Mouse (Mus musculus) testis, adult 2 months (tissue): ENCODE data around the gene Gabrp. TPM values are rescaled to one million over a fixed set of nuclear protein-coding genes. Genes with fewer than 3 reads are reported as not detected.

ENCODE experiments used
- H3K27ac ChIP-seq: fragments of 200-500 bp; 2 replicates; pipeline ENCODE4 v1.5.1; 2012; ENCODE audit warnings: low read depth, low read length; ENCODE audit not compliant: control insufficient read depth, insufficient read depth
- H3K27me3 ChIP-seq: fragments of 200-500 bp; 2 replicates; pipeline ENCODE4 v1.6.1; 2012; ENCODE audit warnings: mild to moderate bottlenecking, low read length, moderate library complexity; ENCODE audit not compliant: control insufficient read depth, insufficient read depth
- H3K36me3 ChIP-seq: fragments of 200-500 bp; 2 replicates; pipeline ENCODE4 v1.6.1; 2012; ENCODE audit warnings: mild to moderate bottlenecking, low read length; ENCODE audit not compliant: control insufficient read depth, insufficient read depth
- H3K4me1 ChIP-seq: fragments of 200-500 bp; 2 replicates; pipeline ENCODE4 v1.6.1; 2012; ENCODE audit warnings: low read length; ENCODE audit not compliant: control insufficient read depth, insufficient read depth
- H3K4me3 ChIP-seq: fragments of 200-500 bp; 2 replicates; pipeline ENCODE4 v1.5.1; 2012; ENCODE audit warnings: low read depth, mild to moderate bottlenecking, low read length, moderate library complexity, mixed read lengths; ENCODE audit not compliant: control insufficient read depth
- CTCF ChIP-seq: fragments of 200-500 bp; IDR thresholded peaks from 2 replicates; pipeline ENCODE4 v1.5.1; 2012; ENCODE audit warnings: low read depth, mild to moderate bottlenecking, inconsistent platforms, low read length, moderate library complexity; ENCODE audit not compliant: control insufficient read depth, insufficient read depth, insufficient replicate concordance
- POLR2A ChIP-seq: fragments of 200-500 bp; IDR thresholded peaks from 2 replicates; pipeline ENCODE4 v1.6.1; 2012; ENCODE audit warnings: low read depth, mild to moderate bottlenecking, inconsistent platforms, low read length, moderate library complexity; ENCODE audit not compliant: control insufficient read depth
- polyA plus RNA-seq: library from polyadenylated mRNA; depleted of rRNA; stranded (reverse); fragments of >200 nt; gene quantifications from 2 replicates; pipeline ENCODE4 v1.2.3, GENCODE M21; 2012

The Gabrp gene
- polyA plus RNA-seq, 1 experiment: 0.07 TPM

DNA sequence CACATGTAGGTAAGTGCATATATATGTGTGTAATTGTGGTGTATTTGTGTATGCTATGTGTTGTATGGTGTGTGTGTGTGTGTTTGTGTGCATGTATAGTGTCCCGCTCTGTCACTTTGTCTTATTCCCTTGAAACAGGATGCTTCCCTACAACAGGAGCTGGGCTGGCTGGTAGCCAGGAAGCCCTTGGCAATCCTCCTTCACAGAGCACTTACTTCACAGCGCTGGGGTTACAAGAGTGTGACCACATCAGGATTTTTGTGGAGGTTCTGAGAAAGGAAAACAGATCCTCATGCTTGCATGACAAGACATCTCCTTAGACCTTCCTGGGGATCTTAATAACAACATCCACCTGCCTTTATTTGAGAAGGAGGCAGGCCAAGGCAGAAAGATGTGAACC, 31.4 kb downstream of the Gabrp start:
- H3K4me3 ChIP-seq: no peak overlapping the region
- H3K4me1 ChIP-seq: peaks cover 2% of the 10 kb centered on the region
- H3K27ac ChIP-seq: no peak overlapping the region
- no peaks in the 10 kb centered on the region for H3K27me3 ChIP-seq
- H3K36me3 ChIP-seq: no peaks in the 10 kb centered on the region
- no peak for TF ChIP-seq POLR2A
- no peak for TF ChIP-seq CTCF

DNA sequence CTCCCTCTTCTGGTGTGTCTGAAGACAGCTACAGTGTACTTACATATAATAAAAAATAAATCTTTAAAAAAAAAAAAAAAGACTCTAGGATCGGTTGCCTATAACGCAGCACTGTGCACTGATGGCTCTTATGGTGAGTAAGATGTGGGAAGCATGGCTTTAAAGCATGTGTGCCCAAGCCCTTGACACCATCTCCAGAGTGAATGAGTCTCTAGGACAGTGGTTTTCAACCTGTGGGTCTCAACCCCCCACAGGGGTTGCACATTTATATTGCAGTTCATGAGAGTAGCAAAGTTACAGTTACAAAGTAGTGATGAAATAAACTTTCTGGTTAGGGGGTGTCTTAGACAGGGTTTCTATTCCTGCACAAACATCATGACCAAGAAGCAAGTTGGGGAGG, 33.8 kb downstream of the Gabrp start:
- no peak for TF ChIP-seq POLR2A
- TF ChIP-seq CTCF: no peak
- Histone ChIP-seq H3K27ac (no peak overlapping the region), H3K36me3 (no peaks in the 10 kb centered on the region), H3K4me3 (no peak overlapping the region), H3K4me1 (peaks cover 2% of the 10 kb centered on the region), H3K27me3 (no peaks in the 10 kb centered on the region)

DNA sequence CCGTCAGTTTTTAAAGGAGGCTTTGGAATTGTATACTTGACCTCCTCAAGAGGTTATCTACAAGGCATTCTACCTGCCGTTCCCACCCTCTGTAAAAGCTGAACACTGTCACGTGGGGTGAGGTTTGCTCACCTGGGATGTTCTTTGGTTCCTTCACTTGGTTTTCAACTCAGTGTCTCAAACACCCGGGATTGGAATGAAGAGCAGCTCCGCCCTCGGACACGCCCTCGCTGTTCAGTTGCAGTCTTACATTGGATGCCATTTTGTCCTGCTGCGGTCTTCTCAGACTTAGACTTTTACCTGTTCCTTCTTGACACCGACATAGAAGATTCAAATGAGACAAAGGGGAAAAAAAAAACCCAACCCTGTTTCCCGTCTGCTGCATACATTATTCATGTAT, 34.6 kb downstream of the Gabrp start:
- Histone ChIP-seq H3K36me3 (no peaks in the 10 kb centered on the region), H3K4me3 (peak overlapping the region; percentile 52), H3K27me3 (no peaks in the 10 kb centered on the region), H3K4me1 (peaks cover 2% of the 10 kb centered on the region), H3K27ac (no peak overlapping the region)
- no peak for TF ChIP-seq CTCF
- no peak for TF ChIP-seq POLR2A

DNA sequence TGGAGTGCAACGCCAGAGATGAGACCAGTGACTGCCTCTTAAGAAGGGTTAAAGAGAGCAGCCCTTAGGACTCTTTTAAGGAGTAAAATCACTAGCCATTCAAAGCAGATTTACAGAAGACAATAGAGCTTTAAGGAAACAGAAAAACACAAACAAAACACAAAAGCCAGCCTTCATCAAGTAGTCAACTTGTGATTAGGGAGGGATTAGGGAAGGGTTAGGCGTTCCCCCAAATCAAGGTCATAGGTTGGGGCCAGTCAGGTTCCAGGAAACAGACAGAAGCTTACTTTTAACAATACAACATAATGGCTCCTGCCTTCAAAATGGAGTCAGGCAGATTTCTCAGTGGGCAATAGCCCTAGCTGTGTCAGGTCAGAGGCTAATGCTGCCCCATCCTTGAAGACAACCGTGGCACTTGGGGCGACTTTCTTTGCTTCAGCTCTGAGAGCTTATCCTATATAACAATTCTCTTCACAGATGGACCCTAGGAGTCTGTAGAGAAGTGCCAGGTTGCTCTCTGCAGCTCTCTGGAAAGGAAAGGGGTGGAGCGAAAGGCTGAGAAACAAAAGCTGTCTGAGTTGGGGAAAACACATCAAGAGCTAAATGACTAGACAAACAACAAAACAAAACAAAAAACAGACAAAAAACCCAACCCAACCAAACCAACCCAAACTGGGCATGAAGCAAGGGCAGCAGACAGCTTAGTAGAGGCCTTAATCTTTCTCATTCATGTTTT, 41.2 kb downstream of the Gabrp start:
- Histone ChIP-seq H3K4me1 (no peaks in the 10 kb centered on the region), H3K27ac (no peak overlapping the region), H3K4me3 (no peak overlapping the region), H3K27me3 (no peaks in the 10 kb centered on the region), H3K36me3 (no peaks in the 10 kb centered on the region)
- TF ChIP-seq CTCF (no peak), POLR2A (no peak)

DNA sequence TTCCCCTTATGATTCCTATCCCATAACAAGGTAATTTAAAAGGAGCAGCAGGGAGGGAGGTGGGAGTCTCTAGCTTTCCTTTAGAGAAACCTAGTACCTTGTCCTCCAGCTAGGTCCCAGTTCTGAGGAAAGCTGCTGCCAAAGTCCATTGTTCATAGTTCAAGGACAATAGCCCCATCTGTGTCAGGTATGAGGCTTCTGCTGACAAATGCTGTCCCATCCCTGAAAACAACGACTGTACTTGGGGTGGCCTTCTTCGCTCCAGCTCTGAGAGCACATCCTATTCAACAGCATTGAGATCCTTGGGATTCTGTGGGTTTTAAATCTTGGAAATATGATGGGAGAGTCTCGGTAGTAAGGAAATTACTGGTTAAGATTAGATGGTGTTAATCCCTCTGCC, 42.1 kb downstream of the Gabrp start:
- no peak overlapping the region for H3K4me3 ChIP-seq
- no peak overlapping the region for H3K27ac ChIP-seq
- no peaks in the 10 kb centered on the region for H3K36me3 ChIP-seq
- H3K27me3 ChIP-seq: no peaks in the 10 kb centered on the region
- no peaks in the 10 kb centered on the region for H3K4me1 ChIP-seq
- TF ChIP-seq CTCF (no peak), POLR2A (no peak)

DNA sequence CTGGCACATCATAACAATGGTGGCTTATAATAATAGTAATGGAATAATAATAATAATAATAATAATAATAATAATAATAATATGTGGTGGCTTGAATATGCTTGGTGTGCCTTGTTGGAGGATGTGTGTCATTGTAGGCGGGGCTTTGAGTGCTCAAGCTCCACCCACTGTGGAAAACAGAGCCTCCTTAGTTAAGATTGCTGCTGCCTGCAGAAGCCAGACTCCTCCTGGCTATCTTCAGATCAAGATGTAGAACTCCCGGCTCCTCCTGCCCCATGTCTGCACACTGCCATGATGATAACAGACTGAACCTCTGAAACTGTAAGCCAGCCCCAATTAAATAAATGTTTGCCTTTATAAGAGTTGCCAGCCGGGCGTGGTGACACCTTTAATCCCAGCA, 44.2 kb downstream of the Gabrp start:
- H3K27ac ChIP-seq: no peak overlapping the region
- TF ChIP-seq CTCF (no peak), POLR2A (no peak)
- no peaks in the 10 kb centered on the region for H3K36me3 ChIP-seq
- H3K4me3 ChIP-seq: no peak overlapping the region
- no peaks in the 10 kb centered on the region for H3K27me3 ChIP-seq
- H3K4me1 ChIP-seq: no peaks in the 10 kb centered on the region

DNA sequence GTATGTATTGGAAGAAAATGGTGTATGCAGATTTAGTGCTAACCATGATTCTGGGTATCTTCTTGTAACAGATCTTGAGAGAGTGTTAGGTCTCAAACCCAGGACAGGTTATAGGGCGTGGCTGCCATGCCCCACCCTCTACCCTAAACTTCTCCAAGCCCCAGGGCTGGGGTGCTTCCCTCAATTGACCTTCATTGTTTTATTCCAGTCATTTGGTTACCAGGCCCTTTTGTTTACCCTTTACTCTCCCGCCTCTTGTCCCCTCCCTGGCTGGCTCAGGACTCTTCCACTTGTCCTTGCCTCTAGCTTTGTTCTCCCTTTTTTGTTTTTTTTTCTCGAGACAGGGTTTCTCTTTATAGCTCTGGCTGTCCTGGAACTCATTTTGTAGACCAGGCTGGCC, 45.2 kb downstream of the Gabrp start:
- no peaks in the 10 kb centered on the region for H3K4me1 ChIP-seq
- H3K4me3 ChIP-seq: no peak overlapping the region
- no peak overlapping the region for H3K27ac ChIP-seq
- TF ChIP-seq CTCF (no peak), POLR2A (no peak)
- H3K27me3 ChIP-seq: no peaks in the 10 kb centered on the region
- no peaks in the 10 kb centered on the region for H3K36me3 ChIP-seq

DNA sequence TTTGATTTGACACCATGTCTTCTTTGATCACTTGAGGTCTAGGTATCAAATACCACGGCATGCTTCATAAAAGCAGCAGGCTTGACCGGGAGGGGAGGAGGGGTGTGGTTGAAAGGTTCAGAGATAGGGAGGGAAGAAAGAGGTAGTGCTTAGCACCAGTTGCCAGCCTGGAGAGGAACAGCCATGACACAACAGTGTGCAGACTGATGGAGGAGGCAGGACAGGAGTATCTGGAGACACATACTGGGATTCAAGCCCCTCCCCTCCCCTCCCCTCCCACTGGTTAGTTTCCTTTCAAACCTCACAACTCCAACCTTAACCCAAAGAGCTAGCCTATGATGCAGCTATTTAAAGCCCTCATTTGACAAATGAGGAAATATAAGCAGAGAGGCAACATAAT, 49.2 kb downstream of the Gabrp start:
- no peak overlapping the region for H3K4me3 ChIP-seq
- no peaks in the 10 kb centered on the region for H3K27me3 ChIP-seq
- H3K27ac ChIP-seq: no peak overlapping the region
- no peaks in the 10 kb centered on the region for H3K4me1 ChIP-seq
- TF ChIP-seq POLR2A: no peak
- no peak for TF ChIP-seq CTCF
- H3K36me3 ChIP-seq: no peaks in the 10 kb centered on the region
